Mouse (Mus musculus) bone marrow, adult 2 months (tissue): ENCODE measurements around the gene Fkbp7.

Experiments used
- CTCF ChIP-seq: fragments of 200-500 bp; IDR thresholded peaks from 2 replicates; pipeline ENCODE4 v1.5.1; 2011; ENCODE audit warnings: low read length, control low read depth; ENCODE audit not compliant: control insufficient read depth, insufficient read depth
- POLR2A ChIP-seq: fragments of 200-500 bp; IDR thresholded peaks from 2 replicates; pipeline ENCODE4 v1.6.1; 2011; ENCODE audit warnings: low read depth, mild to moderate bottlenecking, control low read depth, low read length, borderline replicate concordance; ENCODE audit not compliant: control insufficient read depth

DNA sequence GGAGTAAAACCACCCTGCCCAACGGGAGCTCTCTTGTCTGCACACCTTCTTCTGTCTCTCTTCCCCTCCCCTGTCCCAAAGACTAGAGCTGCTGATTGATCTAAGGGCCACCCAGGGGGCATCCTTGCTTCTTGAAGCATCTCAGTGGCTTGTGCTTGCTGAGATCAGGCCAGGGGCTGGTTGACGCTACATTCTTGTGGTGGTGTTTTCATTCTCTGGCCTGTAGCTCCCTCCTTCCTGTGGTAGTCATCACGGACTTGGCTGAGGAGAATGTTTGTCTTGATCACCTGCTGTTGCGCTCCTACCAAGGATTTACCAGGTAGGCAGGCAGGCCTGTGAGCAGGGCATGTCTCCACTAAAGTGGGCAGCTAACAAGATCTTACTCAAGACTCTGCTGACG, 29.8 kb upstream of the Fkbp7 start:
- no peak for TF ChIP-seq CTCF
- no peak for TF ChIP-seq POLR2A
